Mouse (Mus musculus): ENCODE results near the gene Smg8. TPM values are rescaled to one million over a fixed set of nuclear protein-coding genes. Genes with fewer than 3 reads are reported as not detected.
"Not testable (repeated sequence)": the region's sequence is repeated elsewhere in the genome, so short reads cannot be mapped to it uniquely, and the experiment has no call there.

The Smg8 gene
- total and polyA plus RNA-seq, 2 experiments from 2014 or later, result 17.7 to 24.2 TPM

- DNase-seq (ENCODE audit: low spot score) (no peak), ATAC-seq (ENCODE audit: low FRiP score) (no peak)
- H3K4me3 ChIP-seq (ENCODE audit: low read depth, low read length), result no peak overlapping the region
- no peak overlapping the region for H3K9ac ChIP-seq (replicated peaks; ENCODE audit: low read length, poor library complexity, severe bottlenecking)
- H3K36me3 ChIP-seq (ENCODE audit: insufficient read depth, low read length), result peaks cover 40% of the 10 kb centered on the region
- H3K27me3 ChIP-seq (ENCODE audit: insufficient read depth, low read length), result no peaks in the 10 kb centered on the region
- no peak for TF ChIP-seq CTCF (IDR thresholded peaks at IDR 0.05)
- no peak overlapping the region for H3K27ac ChIP-seq (ENCODE audit: low read depth, low read length)
- no peaks in the 10 kb centered on the region for H3K4me1 ChIP-seq (ENCODE audit: insufficient read depth, low read length)
- 97% methylated on average over 2 of the region's 2 CpGs for WGBS
- no peaks in the 10 kb centered on the region for H3K9me3 ChIP-seq (ENCODE audit: low read length)
- no peak overlapping the region for H3K4me2 ChIP-seq (ENCODE audit: low read depth, low read length, poor library complexity, severe bottlenecking)
Observed at GRCm38 (mm10) chr11:87060410-87060809, 26.2 kb downstream of the Smg8 start.

- ATAC-seq (ENCODE audit: low FRiP score) (no peak), DNase-seq (ENCODE audit: low spot score) (no peak)
- Histone ChIP-seq H3K9ac (replicated peaks; ENCODE audit: low read length, poor library complexity, severe bottlenecking) (no peak overlapping the region), H3K9me3 (ENCODE audit: low read length) (no peaks in the 10 kb centered on the region), H3K27ac (ENCODE audit: low read depth, low read length) (no peak overlapping the region), H3K4me1 (ENCODE audit: insufficient read depth, low read length) (no peaks in the 10 kb centered on the region), H3K27me3 (ENCODE audit: insufficient read depth, low read length) (no peaks in the 10 kb centered on the region), H3K4me3 (ENCODE audit: low read depth, low read length) (no peak overlapping the region), H3K4me2 (ENCODE audit: low read depth, low read length, poor library complexity, severe bottlenecking) (no peak overlapping the region), H3K36me3 (ENCODE audit: insufficient read depth, low read length) (peaks cover 53% of the 10 kb centered on the region)
- TF ChIP-seq CTCF (IDR thresholded peaks at IDR 0.05), result no peak
- 96% methylated on average over 6 of the region's 6 CpGs for WGBS
Observed at GRCm38 (mm10) chr11:87056286-87056685, 30.3 kb downstream of the Smg8 start.

GRCm38 (mm10) chr11:87048900-87049299, 37.7 kb downstream of the Smg8 start:
- DNase-seq (ENCODE audit: low spot score); H3K4me2 ChIP-seq (ENCODE audit: low read depth, low read length, poor library complexity, severe bottlenecking); H3K9me3 ChIP-seq (ENCODE audit: low read length); H3K9ac ChIP-seq (replicated peaks; ENCODE audit: low read length, poor library complexity, severe bottlenecking); ATAC-seq (ENCODE audit: low FRiP score); H3K27me3 ChIP-seq (ENCODE audit: insufficient read depth, low read length); H3K4me1 ChIP-seq (ENCODE audit: insufficient read depth, low read length); H3K27ac ChIP-seq (ENCODE audit: low read depth, low read length); H3K4me3 ChIP-seq (ENCODE audit: low read depth, low read length): not testable (repeated sequence)
- WGBS, result 97% methylated on average over 7 of the region's 7 CpGs
- H3K36me3 ChIP-seq (ENCODE audit: insufficient read depth, low read length), result peaks cover 42% of the 10 kb centered on the region

- H3K9ac ChIP-seq (replicated peaks; ENCODE audit: low read length, poor library complexity, severe bottlenecking), result no peak overlapping the region
- WGBS, result 95% methylated on average over 5 of the region's 5 CpGs
- H3K27me3 ChIP-seq (ENCODE audit: insufficient read depth, low read length), result no peaks in the 10 kb centered on the region
- TF ChIP-seq CTCF (IDR thresholded peaks at IDR 0.05), result no peak
- ATAC-seq (ENCODE audit: low FRiP score), result no peak
- no peaks in the 10 kb centered on the region for H3K9me3 ChIP-seq (ENCODE audit: low read length)
- no peak for DNase-seq (ENCODE audit: low spot score)
- no peak overlapping the region for H3K27ac ChIP-seq (ENCODE audit: low read depth, low read length)
- H3K36me3 ChIP-seq (ENCODE audit: insufficient read depth, low read length), result peaks cover 44% of the 10 kb centered on the region
- no peak overlapping the region for H3K4me2 ChIP-seq (ENCODE audit: low read depth, low read length, poor library complexity, severe bottlenecking)
- H3K4me1 ChIP-seq (ENCODE audit: insufficient read depth, low read length), result no peaks in the 10 kb centered on the region
- no peak overlapping the region for H3K4me3 ChIP-seq (ENCODE audit: low read depth, low read length)
Observed at GRCm38 (mm10) chr11:87046968-87047367, 39.6 kb downstream of the Smg8 start.

- no peak overlapping the region for H3K4me2 ChIP-seq (ENCODE audit: low read depth, low read length, poor library complexity, severe bottlenecking)
- no peak overlapping the region for H3K9ac ChIP-seq (replicated peaks; ENCODE audit: low read length, poor library complexity, severe bottlenecking)
- H3K4me3 ChIP-seq (ENCODE audit: low read depth, low read length), result no peak overlapping the region
- no peak for TF ChIP-seq CTCF (IDR thresholded peaks at IDR 0.05)
- H3K9me3 ChIP-seq (ENCODE audit: low read length), result no peaks in the 10 kb centered on the region
- WGBS, result 96% methylated on average over 3 of the region's 3 CpGs
- no peak overlapping the region for H3K27ac ChIP-seq (ENCODE audit: low read depth, low read length)
- H3K36me3 ChIP-seq (ENCODE audit: insufficient read depth, low read length), result peaks cover 53% of the 10 kb centered on the region
- no peak for ATAC-seq (ENCODE audit: low FRiP score)
- no peak for DNase-seq (ENCODE audit: low spot score)
- H3K27me3 ChIP-seq (ENCODE audit: insufficient read depth, low read length), result no peaks in the 10 kb centered on the region
- no peaks in the 10 kb centered on the region for H3K4me1 ChIP-seq (ENCODE audit: insufficient read depth, low read length)
Observed at GRCm38 (mm10) chr11:87043052-87043451, 43.5 kb downstream of the Smg8 start.

- WGBS, result 90% methylated on average over 9 of the region's 9 CpGs
- ATAC-seq (ENCODE audit: low FRiP score) (no peak), DNase-seq (ENCODE audit: low spot score) (no peak)
- no peaks in the 10 kb centered on the region for H3K9me3 ChIP-seq (ENCODE audit: low read length)
- peaks cover 56% of the 10 kb centered on the region for H3K36me3 ChIP-seq (ENCODE audit: insufficient read depth, low read length)
- no peaks in the 10 kb centered on the region for H3K4me1 ChIP-seq (ENCODE audit: insufficient read depth, low read length)
- H3K27me3 ChIP-seq (ENCODE audit: insufficient read depth, low read length), result no peaks in the 10 kb centered on the region
- no peak overlapping the region for H3K4me2 ChIP-seq (ENCODE audit: low read depth, low read length, poor library complexity, severe bottlenecking)
- no peak for TF ChIP-seq CTCF (IDR thresholded peaks at IDR 0.05)
- H3K4me3 ChIP-seq (ENCODE audit: low read depth, low read length), result no peak overlapping the region
- H3K9ac ChIP-seq (replicated peaks; ENCODE audit: low read length, poor library complexity, severe bottlenecking), result no peak overlapping the region
- no peak overlapping the region for H3K27ac ChIP-seq (ENCODE audit: low read depth, low read length)
Observed at GRCm38 (mm10) chr11:87039307-87039963, 47.1 kb downstream of the Smg8 start.

Measured in midbrain, postnatal 0 days (tissue).